Mouse (Mus musculus): ENCODE measurements around the gene Pdzk1ip1. TPM values are rescaled to one million over a fixed set of nuclear protein-coding genes. Genes with fewer than 3 reads are reported as not detected.

Pdzk1ip1 gene
- total and polyA plus RNA-seq, 3 experiments: 0.14 TPM; not detected in 2

DNA sequence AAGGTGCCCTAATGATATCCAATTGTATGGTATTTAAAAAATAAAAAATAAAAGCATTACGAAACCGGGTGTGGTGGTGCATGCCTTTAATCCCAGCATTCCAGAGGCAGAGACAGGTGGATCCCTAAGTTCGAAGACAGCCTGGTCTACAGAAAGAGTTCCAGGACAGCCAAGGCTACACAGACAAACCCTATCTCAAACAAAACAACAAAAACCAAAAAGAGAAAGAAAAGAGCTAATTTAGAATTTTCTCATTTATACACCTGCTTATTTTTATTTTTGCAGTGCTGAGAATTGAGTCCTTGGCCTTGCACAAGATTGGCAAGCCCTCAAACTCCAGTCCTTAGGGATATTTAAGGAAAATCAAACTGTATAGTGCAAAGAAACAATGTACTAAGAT, 32.8 kb upstream of the Pdzk1ip1 start:
- no peak for DNase-seq (ENCODE audit: low read depth, low spot score)
- peak overlapping the region; percentile 77; the same call in 1 of the 2 replicates for H3K9ac ChIP-seq (ENCODE audit: control insufficient read depth, low read depth, low read length, poor library complexity, severe bottlenecking)
- TF ChIP-seq ZC3H11A (IDR thresholded peaks at IDR 0.05; ENCODE audit: low read depth, low read length) (no peak), MEF2A (IDR thresholded peaks at IDR 0.05; ENCODE audit: extremely low read depth, insufficient replicate concordance, low read depth, low read length, poor library complexity, severe bottlenecking) (no peak), ELF1 (IDR thresholded peaks at IDR 0.05; ENCODE audit: low read depth, low read length) (no peak), CHD1 (IDR thresholded peaks at IDR 0.05; ENCODE audit: low read depth, low read length) (no peak), CHD2 (IDR thresholded peaks at IDR 0.05; ENCODE audit: low read length) (no peak), SIN3A (IDR thresholded peaks at IDR 0.05; ENCODE audit: low read length) (no peak), ZMIZ1 (IDR thresholded peaks at IDR 0.05; ENCODE audit: low read depth, low read length) (no peak)
- H3K4me3 ChIP-seq (ENCODE audit: control insufficient read depth in 1 of 2, insufficient read depth in 1 of 2, low read depth in 2 of 2, low read length in 2 of 2): no peak overlapping the region
- peak overlapping the region; percentile 85 for H3K27ac ChIP-seq (ENCODE audit: control insufficient read depth, low read depth, low read length)
- H3K27me3 ChIP-seq (ENCODE audit: control insufficient read depth in 1 of 2, insufficient read depth in 2 of 2, low read length in 2 of 2): no peaks in the 10 kb centered on the region
- peaks cover 40% of the 10 kb centered on the region for H3K79me2 ChIP-seq (ENCODE audit: control insufficient read depth, insufficient read depth, low read length, poor library complexity)
- H3K4me1 ChIP-seq (ENCODE audit: control insufficient read depth in 1 of 2, insufficient read depth in 2 of 2, low read length in 2 of 2): peaks cover 10 to 21% of the 10 kb centered on the region in 2 experiments
- no peaks in the 10 kb centered on the region for H3K9me3 ChIP-seq (replicated peaks; ENCODE audit: insufficient read depth, low read length)
- peaks cover 0 to 18% of the 10 kb centered on the region in 2 experiments; a peak in 2 of 4 replicates for H3K36me3 ChIP-seq (ENCODE audit: control insufficient read depth in 1 of 2, insufficient read depth in 2 of 2, low read length in 2 of 2)

DNA sequence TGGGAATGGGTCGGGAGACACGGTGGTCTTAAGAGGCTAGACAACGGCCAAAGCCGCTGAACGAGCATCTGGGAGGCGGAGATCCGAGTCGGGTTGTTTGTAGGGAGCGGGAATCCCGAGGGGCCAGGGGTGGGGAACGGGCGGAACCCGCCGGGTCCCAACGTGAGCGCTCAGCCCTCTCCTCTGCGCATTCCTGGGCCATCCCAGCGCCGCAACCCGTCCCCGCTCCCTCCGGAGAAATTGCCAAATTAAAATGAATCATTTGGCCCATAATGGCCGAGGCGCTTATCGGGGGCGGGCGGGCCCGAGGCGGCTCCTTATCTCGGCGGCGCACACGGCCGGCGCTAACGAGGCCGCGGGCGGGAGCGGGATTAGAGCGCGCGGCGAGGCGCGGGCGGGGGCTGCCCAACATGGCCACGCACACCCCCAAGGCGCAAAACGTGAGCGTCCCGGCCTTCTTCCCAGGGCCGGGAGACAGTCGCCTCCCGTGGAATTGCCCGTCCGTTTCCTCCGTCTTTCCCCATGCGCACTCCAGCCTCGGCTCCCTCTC, 32.1 kb upstream of the Pdzk1ip1 start, which contains the start of gene Tal1:
Gene Tal1 (plus strand): TSS at position 56 of the 550 bp plus-strand sequence.
- no peaks in the 10 kb centered on the region for H3K27me3 ChIP-seq (ENCODE audit: control insufficient read depth in 1 of 2, insufficient read depth in 2 of 2, low read length in 2 of 2)
- peak within 1 kb of the TSS; percentile 73 to 97 for H3K4me3 ChIP-seq (ENCODE audit: control insufficient read depth in 1 of 2, insufficient read depth in 1 of 2, low read depth in 2 of 2, low read length in 2 of 2)
- DNase-seq (ENCODE audit: low read depth, low spot score): peak; percentile 94
- H3K79me2 ChIP-seq (ENCODE audit: control insufficient read depth, insufficient read depth, low read length, poor library complexity): peaks cover 45% of the 10 kb centered on the region
- H3K9ac ChIP-seq (ENCODE audit: control insufficient read depth, low read depth, low read length, poor library complexity, severe bottlenecking): peak within 1 kb of the TSS; percentile 77
- H3K36me3 ChIP-seq (ENCODE audit: control insufficient read depth in 1 of 2, insufficient read depth in 2 of 2, low read length in 2 of 2): peaks cover 0 to 24% of the 10 kb centered on the region in 2 experiments; a peak in 2 of 4 replicates
- H3K9me3 ChIP-seq (replicated peaks; ENCODE audit: insufficient read depth, low read length): no peaks in the 10 kb centered on the region
- peaks cover 10 to 27% of the 10 kb centered on the region in 2 experiments for H3K4me1 ChIP-seq (ENCODE audit: control insufficient read depth in 1 of 2, insufficient read depth in 2 of 2, low read length in 2 of 2)
- peak within 1 kb of the TSS; percentile 85 for H3K27ac ChIP-seq (ENCODE audit: control insufficient read depth, low read depth, low read length)
- TF ChIP-seq MYC (IDR thresholded peaks at IDR 0.05; ENCODE audit: low read depth, low read length) (peak; percentile 48), RAD21 (IDR thresholded peaks at IDR 0.05; ENCODE audit: low read depth, low read length) (no peak), MXI1 (IDR thresholded peaks at IDR 0.05; ENCODE audit: low read depth, low read length) (no peak), POLR2A (IDR thresholded peaks at IDR 0.05; ENCODE audit: control insufficient read depth in 1 of 2, insufficient read depth in 1 of 2, low read depth in 1 of 2, low read length in 2 of 2, poor library complexity in 1 of 2) (no peak), SMC3 (IDR thresholded peaks at IDR 0.05; ENCODE audit: low read depth, low read length) (no peak), KAT2A (conservative IDR thresholded peaks at IDR 0.05; ENCODE audit: low read depth, low read length) (no peak), TAL1 (IDR thresholded peaks at IDR 0.05; ENCODE audit: low read length) (peak; percentile 97), NELFE (IDR thresholded peaks at IDR 0.05; ENCODE audit: low read depth, low read length) (no peak), ZKSCAN1 (IDR thresholded peaks at IDR 0.05; ENCODE audit: low read depth, low read length) (no peak), HCFC1 (IDR thresholded peaks at IDR 0.05; ENCODE audit: low read depth, low read length) (no peak; the same call in none of the 2 replicates), UBTF (IDR thresholded peaks at IDR 0.05; ENCODE audit: borderline replicate concordance, insufficient read depth, low read depth, low read length) (0 out of 2 replicates have a peak, but pooled peaks have one; percentile 51), EP300 (IDR thresholded peaks at IDR 0.05; ENCODE audit: low read depth in 1 of 2, low read length in 2 of 2) (peak; percentile 63 to 93; a peak in 3 of 4 replicates), CHD1 (IDR thresholded peaks at IDR 0.05; ENCODE audit: low read depth, low read length) (no peak), ZC3H11A (IDR thresholded peaks at IDR 0.05; ENCODE audit: low read depth, low read length) (no peak), GATA1 (IDR thresholded peaks at IDR 0.05; ENCODE audit: low read depth, low read length) (peak; percentile 80), RCOR1 (IDR thresholded peaks at IDR 0.05; ENCODE audit: low read depth, low read length) (peak; percentile 53; the same call in 1 of the 2 replicates), TBP (IDR thresholded peaks at IDR 0.05; ENCODE audit: low read depth, low read length) (no peak), MAZ (IDR thresholded peaks at IDR 0.05; ENCODE audit: low read depth, low read length) (peak; percentile 95; the same call in 1 of the 2 replicates), E2F4 (IDR thresholded peaks at IDR 0.05; ENCODE audit: borderline replicate concordance, low read depth, low read length) (peak; percentile 43; the same call in 1 of the 2 replicates), USF1 (IDR thresholded peaks at IDR 0.05; ENCODE audit: low read depth, low read length) (no peak), BHLHE40 (IDR thresholded peaks at IDR 0.05; ENCODE audit: borderline replicate concordance, low read depth, low read length) (no peak; the same call in 1 of the 2 replicates), MAFK (IDR thresholded peaks at IDR 0.05; ENCODE audit: borderline replicate concordance, low read depth, low read length) (no peak; the same call in 1 of the 2 replicates), MAX (IDR thresholded peaks at IDR 0.05; ENCODE audit: low read length) (no peak; the same call in 1 of the 2 replicates), JUND (IDR thresholded peaks at IDR 0.05; ENCODE audit: low read depth, low read length) (no peak), MEF2A (IDR thresholded peaks at IDR 0.05; ENCODE audit: extremely low read depth, insufficient replicate concordance, low read depth, low read length, poor library complexity, severe bottlenecking) (no peak), SIN3A (IDR thresholded peaks at IDR 0.05; ENCODE audit: low read length) (peak; percentile 76; the same call in 1 of the 2 replicates), USF2 (IDR thresholded peaks at IDR 0.05; ENCODE audit: borderline replicate concordance in 1 of 2, insufficient read depth in 1 of 2, low read depth in 1 of 2, low read length in 2 of 2) (no peak)
